Mouse (Mus musculus) monocyte, adult 2 months (primary cell): Measurements from ENCODE around the gene Tbca.

Experiments used
- DNase-seq, 2 experiments: peaks; one replicate each; pipeline ENCODE4 v3.0.0; 2022; ENCODE audit warnings: low spot score in 2 of 2, low read depth in 1 of 2

Gene Tbca

GRCm38 (mm10) chr13:94788771-94789649 is at the start of gene Tbca:
TSS of gene Tbca (plus strand) at chr13:94788910.
- DNase-seq: peak; percentile 13 to 53

GRCm38 (mm10) chr13:94745176-94745575 is 43.5 kb upstream of the Tbca start:
- DNase-seq: no peak

DNA sequence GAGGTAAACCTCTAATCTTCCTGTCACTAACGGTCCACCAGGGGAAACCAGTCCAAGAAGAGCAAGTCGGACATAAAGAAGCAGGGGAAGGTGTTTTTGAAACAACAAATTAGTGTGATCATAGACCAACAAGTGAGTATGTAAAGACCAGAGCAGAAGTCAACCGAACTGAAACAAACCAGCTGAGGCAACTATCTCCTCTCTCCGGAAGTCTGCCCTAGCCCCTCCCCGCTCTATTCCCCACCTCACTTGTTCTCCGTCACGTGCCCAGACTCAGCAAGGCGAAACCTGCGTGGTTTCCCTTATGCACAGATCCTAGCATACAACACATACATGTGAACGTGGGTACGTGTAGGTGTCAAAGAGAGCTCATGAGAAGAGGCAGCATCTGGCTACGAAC is 22.9 kb upstream of the Tbca start:
- no peak for DNase-seq

- DNase-seq: no peak
These were observed 20.1 kb upstream of the Tbca start for GRCm38 (mm10) chr13:94768460-94769154.

GRCm38 (mm10) chr13:94769155-94769470 is 19.6 kb upstream of the Tbca start:
- no peak for DNase-seq

GRCm38 (mm10) chr13:94786866-94787265 is 1.8 kb upstream of the Tbca start:
- no peak for DNase-seq

GRCm38 (mm10) chr13:94794689-94795088 is 6.0 kb downstream of the Tbca start:
- no peak for DNase-seq

- DNase-seq: no peak
These were observed 14.9 kb downstream of the Tbca start for GRCm38 (mm10) chr13:94803480-94804057.

GRCm38 (mm10) chr13:94806315-94807179 is 17.8 kb downstream of the Tbca start:
- DNase-seq: no peak

- DNase-seq: no peak
These were observed 19.9 kb downstream of the Tbca start for GRCm38 (mm10) chr13:94808596-94808995.

GRCm38 (mm10) chr13:94809724-94810123 is 21.0 kb downstream of the Tbca start:
- DNase-seq: no peak

DNA sequence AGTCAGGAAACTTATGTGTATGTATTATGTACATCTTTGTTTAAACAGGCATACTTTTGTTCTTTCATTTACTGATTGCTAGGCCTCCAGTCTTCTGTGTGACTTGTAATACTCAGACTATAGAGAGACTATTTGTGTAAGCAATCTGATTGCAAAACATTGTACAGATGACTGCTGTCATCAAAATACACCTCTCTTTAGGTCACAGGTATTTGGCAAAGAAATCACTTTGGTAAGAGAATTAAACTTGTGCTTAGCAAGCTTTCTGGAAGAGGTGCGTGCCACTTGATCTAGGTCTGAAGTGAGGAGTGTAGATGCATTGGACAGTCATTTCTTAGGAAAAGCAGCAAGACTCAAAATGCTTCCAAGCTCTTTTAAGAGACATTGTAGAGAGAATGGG is 22.7 kb downstream of the Tbca start:
- no peak for DNase-seq

- no peak for DNase-seq
These were observed 25.1 kb downstream of the Tbca start for GRCm38 (mm10) chr13:94813770-94814169.

DNA sequence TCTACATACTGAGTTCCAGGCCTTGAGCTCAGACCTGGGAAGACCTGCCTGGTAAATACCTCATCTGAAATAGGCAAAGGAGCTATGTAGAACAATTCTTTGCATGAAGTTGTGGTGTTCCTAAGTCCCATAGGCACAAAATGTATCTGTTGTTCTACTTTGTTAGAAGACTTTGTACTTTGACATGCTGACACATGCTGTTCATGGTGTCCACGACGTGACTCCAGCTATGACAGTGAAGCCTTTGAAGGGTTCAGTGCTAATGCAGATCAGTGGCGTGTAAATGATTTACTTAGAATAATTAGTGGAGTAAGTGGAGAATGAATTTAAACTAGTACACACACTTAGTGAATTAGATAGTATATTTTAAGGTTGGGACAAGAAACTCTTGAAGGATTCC is 31.8 kb downstream of the Tbca start:
- DNase-seq: no peak

- DNase-seq: no peak
These were observed 32.2 kb downstream of the Tbca start for GRCm38 (mm10) chr13:94820956-94821355.

DNA sequence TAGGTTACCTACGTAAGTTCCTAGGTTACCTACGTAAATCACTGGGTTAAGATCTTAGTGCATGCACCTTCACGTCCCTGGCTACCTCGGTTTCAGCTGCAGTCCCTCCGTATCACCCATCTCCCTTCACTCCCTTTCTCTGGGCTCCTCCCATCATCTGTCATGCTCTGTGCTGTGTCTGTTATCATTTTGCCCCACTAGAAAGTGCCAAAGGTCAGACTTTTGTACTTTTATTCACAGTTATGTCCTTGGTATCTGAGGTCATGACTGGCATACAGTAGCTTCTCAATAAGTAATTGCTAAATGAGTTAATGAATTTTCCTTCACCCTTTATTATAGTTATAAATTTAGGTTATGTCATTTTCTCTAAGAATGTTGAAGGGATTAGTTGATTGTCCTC is 37.7 kb downstream of the Tbca start:
- no peak for DNase-seq

- no peak for DNase-seq
These were observed 38.3 kb downstream of the Tbca start for GRCm38 (mm10) chr13:94826986-94827385.

DNA sequence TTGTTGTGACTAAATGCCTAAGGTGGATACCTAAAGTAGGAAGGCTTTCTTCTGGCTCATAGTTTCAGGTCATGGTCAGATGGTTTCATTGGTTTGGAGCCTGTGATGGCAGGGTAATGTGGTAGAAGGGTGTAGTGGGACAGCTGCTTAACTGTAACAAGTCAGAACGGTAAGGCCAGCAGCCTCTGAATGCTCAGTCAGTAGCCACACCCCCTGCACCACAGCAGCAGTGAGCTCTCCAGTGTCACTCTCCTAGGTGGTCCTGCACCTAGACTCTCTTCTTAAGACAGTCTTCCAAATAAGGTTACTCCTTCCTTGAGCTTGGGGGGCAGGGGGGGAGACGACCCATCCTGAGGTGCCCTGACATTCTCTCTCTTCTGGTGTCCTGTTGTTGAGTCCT is 39.1 kb downstream of the Tbca start:
- DNase-seq: no peak

- DNase-seq: no peak
These were observed 49.5 kb downstream of the Tbca start for GRCm38 (mm10) chr13:94838047-94838720.

DNA sequence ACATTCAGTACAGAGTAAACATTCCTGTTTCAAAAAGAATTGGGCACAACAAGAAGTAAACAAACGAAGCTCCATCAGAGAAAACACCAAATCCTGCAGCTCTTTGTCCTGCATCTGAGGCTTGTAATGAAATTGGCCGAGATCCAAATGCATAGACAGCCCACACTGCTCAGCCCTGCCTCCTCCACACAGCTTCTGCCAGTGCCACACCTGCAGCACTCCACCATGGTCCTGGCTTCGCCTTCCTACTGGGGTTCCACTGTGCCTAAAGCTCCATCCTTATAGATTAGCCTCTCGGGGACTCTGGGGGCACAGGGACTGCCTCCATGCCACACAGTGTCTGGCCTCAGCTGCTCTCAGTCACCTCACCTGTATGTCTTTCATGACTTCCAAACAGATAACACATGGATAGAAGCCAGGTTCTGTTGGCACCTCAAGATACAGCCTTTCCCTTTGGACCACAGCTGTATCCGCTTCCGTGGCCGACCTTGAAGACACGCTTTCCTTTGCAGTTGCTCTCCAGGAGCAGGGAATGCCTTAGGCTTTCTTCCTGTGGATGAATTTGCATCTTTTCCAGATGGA is 50.1 kb downstream of the Tbca start:
- no peak for DNase-seq
